Mouse (Mus musculus): Measurements from ENCODE around the gene Hdac11. TPM values are rescaled to one million over a fixed set of nuclear protein-coding genes. Genes with fewer than 3 reads are reported as not detected.

Hdac11 gene
- polyA plus RNA-seq, 1 experiment = 0.46 TPM

DNA sequence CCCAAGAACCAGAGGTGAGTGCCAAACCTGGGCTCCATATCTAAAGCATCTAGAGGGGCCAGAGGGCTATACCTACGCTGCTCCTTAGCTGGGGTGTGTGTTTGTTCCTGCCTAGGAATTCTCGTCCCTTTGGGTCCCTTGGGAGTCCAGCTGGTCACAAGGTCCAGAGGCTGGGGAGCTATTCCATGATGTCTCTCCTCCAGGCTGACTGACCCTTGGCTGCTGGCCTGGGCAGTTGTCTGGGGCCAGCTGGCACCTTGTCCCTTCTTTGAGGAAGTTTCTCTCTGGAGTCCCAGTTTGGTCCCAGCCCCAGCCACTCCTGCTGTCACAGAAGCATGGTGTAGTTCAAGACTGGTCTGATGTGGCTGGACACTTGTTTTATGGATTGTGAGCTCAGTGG is 24.9 kb downstream of the Hdac11 start:
- Histone ChIP-seq H3K36me3 (replicated peaks; ENCODE audit: low read length) (no peaks in the 10 kb centered on the region), H3K4me1 (peaks cover 9% of the 10 kb centered on the region), H3K9me3 (peaks cover 5% of the 10 kb centered on the region), H3K4me3 (replicated peaks) (no peak overlapping the region), H3K27me3 (replicated peaks) (peaks cover 81% of the 10 kb centered on the region)
- no peak for TF ChIP-seq FLI1 (IDR thresholded peaks at IDR 0.05; ENCODE audit: low read length)
- TF ChIP-seq GATA1 (IDR thresholded peaks at IDR 0.05; ENCODE audit: borderline replicate concordance, low read length) = no peak

DNA sequence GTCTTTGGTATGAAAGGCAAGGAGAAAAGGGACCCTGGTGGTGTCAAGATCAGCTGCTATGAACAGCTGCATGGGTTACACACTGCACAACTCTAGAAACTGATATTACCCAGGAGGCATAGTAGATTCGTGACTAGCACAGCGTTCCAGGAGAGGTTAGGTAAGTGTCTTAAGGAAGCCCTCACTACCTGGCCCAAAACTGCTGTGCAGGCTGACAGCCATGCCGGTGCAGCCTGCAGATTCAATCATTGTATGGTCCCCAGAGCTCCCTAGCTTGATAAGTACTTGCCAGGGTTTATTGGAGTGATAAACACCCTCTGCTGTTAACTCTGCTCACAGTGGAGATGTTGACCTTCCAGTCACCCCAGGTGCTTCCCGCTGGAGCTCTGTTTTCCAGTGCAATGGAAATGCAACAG is 25.6 kb downstream of the Hdac11 start:
- no peak for TF ChIP-seq FLI1 (IDR thresholded peaks at IDR 0.05; ENCODE audit: low read length)
- TF ChIP-seq GATA1 (IDR thresholded peaks at IDR 0.05; ENCODE audit: borderline replicate concordance, low read length) = no peak
- Histone ChIP-seq H3K36me3 (replicated peaks; ENCODE audit: low read length) (no peaks in the 10 kb centered on the region), H3K27me3 (replicated peaks) (peaks cover 84% of the 10 kb centered on the region), H3K4me1 (peaks cover 17% of the 10 kb centered on the region), H3K4me3 (replicated peaks) (no peak overlapping the region), H3K9me3 (peaks cover 5% of the 10 kb centered on the region)

DNA sequence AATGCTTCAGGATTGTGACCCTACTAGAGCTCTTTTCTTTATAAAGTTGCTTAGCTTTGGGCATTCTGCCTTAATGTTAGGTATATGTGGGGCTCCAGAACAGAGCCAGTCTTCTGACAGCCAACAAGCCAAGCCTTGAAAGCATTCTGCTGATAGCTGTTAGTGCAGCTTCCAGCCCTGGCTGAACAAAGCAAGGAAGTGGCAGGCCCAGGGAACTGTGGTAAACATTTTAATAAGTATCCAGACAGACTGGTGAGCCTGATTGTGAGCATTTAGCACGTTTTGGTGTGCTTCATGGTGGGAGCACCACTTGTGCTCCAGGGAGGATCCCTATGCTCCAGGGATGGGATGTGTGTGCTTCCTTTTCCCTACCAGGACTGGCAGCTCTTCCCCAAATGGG is 26.6 kb downstream of the Hdac11 start:
- Histone ChIP-seq H3K36me3 (replicated peaks; ENCODE audit: low read length) (no peaks in the 10 kb centered on the region), H3K4me1 (peaks cover 27% of the 10 kb centered on the region), H3K4me3 (replicated peaks) (no peak overlapping the region), H3K27me3 (replicated peaks) (peaks cover 88% of the 10 kb centered on the region), H3K9me3 (peaks cover 5% of the 10 kb centered on the region)
- TF ChIP-seq FLI1 (IDR thresholded peaks at IDR 0.05; ENCODE audit: low read length) (no peak), GATA1 (IDR thresholded peaks at IDR 0.05; ENCODE audit: borderline replicate concordance, low read length) (no peak)

DNA sequence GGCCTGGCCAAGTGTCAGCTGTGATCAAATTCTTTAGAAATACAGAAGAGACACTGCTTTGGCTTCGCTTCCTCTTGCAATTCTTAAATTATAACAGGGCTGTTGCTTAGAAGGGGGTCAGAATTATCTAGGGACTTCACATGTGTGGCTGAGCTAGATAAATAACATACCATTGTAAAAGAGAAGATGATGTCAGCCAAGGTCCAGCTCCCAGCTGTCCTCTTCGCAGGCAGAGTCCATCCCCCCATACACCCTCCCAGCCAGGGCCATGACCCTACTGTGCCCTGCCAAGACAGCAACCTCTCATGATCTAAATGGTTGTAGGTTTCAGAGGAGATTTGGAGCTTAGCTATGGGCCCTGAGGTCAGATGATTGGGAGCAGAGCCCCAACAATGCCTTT is 27.5 kb downstream of the Hdac11 start:
- Histone ChIP-seq H3K36me3 (replicated peaks; ENCODE audit: low read length) (no peaks in the 10 kb centered on the region), H3K4me3 (replicated peaks) (no peak overlapping the region), H3K9me3 (peaks cover 5% of the 10 kb centered on the region), H3K4me1 (peaks cover 27% of the 10 kb centered on the region), H3K27me3 (replicated peaks) (peaks cover 90% of the 10 kb centered on the region)
- no peak for TF ChIP-seq GATA1 (IDR thresholded peaks at IDR 0.05; ENCODE audit: borderline replicate concordance, low read length)
- TF ChIP-seq FLI1 (IDR thresholded peaks at IDR 0.05; ENCODE audit: low read length) = no peak

DNA sequence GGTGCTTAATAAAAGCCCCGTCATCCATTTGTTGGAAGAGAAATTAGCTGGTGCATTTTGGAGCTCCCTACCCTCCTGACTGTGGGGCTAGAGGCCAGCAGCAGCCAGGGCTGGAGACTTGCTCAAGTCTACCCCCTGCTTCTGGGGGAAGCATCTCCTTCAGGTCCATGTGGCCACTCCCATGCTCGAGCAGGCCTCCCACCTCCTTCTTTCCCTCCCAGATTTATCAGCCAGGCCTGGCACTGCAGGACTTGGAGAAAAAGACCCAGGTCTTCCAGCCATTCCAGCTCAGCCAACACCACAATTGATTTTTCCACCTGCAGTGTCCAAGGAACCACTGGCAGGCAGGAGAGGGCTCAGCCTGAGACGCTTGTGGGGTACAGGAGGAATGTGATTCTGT is 28.3 kb downstream of the Hdac11 start:
- Histone ChIP-seq H3K4me3 (replicated peaks) (no peak overlapping the region), H3K27me3 (replicated peaks) (peaks cover 90% of the 10 kb centered on the region), H3K36me3 (replicated peaks; ENCODE audit: low read length) (no peaks in the 10 kb centered on the region), H3K9me3 (peaks cover 5% of the 10 kb centered on the region), H3K4me1 (peaks cover 27% of the 10 kb centered on the region)
- no peak for TF ChIP-seq GATA1 (IDR thresholded peaks at IDR 0.05; ENCODE audit: borderline replicate concordance, low read length)
- TF ChIP-seq FLI1 (IDR thresholded peaks at IDR 0.05; ENCODE audit: low read length) = no peak

DNA sequence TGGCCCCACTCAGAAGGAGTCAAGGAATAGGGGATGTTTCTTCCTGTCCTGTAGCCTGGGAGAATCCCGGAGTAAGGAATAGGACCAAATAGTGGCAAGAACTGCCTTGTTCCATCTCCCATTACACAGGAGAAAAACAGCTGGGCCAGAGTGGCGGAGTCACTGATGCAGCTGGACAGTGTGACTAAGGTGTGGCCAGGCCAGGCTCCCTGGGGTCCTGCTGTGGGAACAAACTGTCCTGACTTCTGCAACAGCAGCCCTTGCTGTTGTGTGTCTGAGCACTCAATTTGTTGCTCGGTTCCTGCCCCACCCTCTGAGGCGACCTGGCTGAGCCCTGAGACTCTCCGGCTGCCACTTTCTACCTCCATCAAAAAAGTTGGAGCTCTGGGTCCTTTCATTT is 29.0 kb downstream of the Hdac11 start:
- H3K9me3 ChIP-seq = peaks cover 5% of the 10 kb centered on the region
- no peak overlapping the region for H3K4me3 ChIP-seq (replicated peaks)
- TF ChIP-seq GATA1 (IDR thresholded peaks at IDR 0.05; ENCODE audit: borderline replicate concordance, low read length) (no peak), FLI1 (IDR thresholded peaks at IDR 0.05; ENCODE audit: low read length) (no peak)
- H3K4me1 ChIP-seq = peaks cover 33% of the 10 kb centered on the region
- peaks cover 88% of the 10 kb centered on the region for H3K27me3 ChIP-seq (replicated peaks)
- no peaks in the 10 kb centered on the region for H3K36me3 ChIP-seq (replicated peaks; ENCODE audit: low read length)

DNA sequence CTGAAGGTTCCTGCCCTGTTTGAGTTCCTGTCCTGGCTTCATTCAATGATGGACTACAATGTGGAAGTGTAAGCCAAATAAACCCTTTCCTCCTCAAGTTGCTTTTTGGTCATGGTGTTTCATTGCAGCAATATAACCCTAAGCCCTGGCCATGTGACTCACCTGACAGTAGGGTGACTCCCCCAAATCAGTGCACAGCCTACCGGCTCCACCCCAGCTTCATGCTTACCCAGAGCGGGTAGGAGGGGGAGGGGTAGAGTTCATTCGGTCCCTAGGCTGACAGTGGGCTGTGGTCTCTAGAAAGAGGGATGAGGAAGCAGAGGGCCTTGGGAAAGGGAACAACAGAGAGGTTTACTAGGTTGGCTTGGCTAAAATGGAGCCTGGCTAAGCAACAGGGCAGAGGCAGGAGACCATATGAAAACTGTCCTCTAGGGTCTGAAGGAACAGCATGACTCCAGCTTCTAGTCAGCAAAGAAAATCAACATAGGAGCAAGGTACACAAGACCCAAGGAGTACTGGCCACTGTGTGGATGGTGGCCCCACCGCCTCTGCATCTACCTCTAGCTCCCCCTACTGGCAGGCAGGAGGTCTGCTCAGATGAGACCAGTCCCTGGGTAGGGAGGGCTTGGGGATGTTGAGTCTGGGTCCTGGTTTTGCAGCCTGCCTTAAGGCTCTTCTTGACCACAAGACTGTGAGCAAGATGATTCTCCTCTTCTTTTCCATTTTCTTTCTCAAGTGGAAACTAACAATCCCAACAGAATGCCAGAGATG is 29.9 kb downstream of the Hdac11 start:
- TF ChIP-seq GATA1 (IDR thresholded peaks at IDR 0.05; ENCODE audit: borderline replicate concordance, low read length) = no peak
- TF ChIP-seq FLI1 (IDR thresholded peaks at IDR 0.05; ENCODE audit: low read length) = no peak
- peaks cover 41% of the 10 kb centered on the region for H3K4me1 ChIP-seq
- H3K27me3 ChIP-seq (replicated peaks) = peaks cover 88% of the 10 kb centered on the region
- no peak overlapping the region for H3K4me3 ChIP-seq (replicated peaks)
- peaks cover 5% of the 10 kb centered on the region for H3K9me3 ChIP-seq
- H3K36me3 ChIP-seq (replicated peaks; ENCODE audit: low read length) = no peaks in the 10 kb centered on the region

DNA sequence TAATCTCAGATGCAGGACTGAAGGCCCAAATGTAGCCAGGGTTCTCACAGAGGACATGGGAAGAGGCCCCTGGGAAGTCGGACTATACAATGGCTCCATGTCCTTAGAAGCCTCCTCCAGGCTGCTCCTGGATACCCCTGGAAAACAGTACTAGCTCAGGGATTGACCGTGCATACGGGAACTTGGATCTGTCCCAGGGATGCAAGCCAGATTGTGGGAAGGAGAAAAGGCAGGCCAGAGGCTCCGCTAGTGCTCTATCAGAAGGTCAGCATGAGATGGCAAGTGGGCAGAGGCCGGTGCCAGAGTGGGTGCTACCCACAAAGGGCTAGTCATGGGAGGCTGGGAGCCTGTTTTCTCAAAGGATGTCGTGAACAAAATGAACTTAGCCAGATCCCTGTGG is 30.5 kb downstream of the Hdac11 start:
- TF ChIP-seq FLI1 (IDR thresholded peaks at IDR 0.05; ENCODE audit: low read length) (no peak), GATA1 (IDR thresholded peaks at IDR 0.05; ENCODE audit: borderline replicate concordance, low read length) (no peak)

DNA sequence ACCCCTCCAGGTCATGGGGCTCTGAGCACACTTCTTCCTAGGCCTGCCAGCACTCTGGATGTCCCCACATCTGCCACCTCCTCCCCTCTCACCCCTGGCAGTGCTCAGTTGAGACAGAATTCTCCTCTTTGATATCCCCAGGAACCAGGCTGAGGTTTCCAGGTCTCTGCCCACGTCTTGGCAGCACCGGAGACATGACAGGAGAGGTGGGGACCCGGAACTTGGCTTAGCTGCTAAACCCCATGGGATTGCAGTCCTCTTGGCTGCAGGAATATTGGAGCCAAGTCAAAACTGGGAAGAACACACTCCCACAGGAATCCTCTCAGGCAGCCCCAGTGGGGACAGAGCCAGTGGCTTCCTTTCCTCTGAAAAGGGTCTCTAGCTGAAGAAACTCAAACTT is 31.4 kb downstream of the Hdac11 start:
- peaks cover 77% of the 10 kb centered on the region for H3K27me3 ChIP-seq (replicated peaks)
- TF ChIP-seq GATA1 (IDR thresholded peaks at IDR 0.05; ENCODE audit: borderline replicate concordance, low read length) = no peak
- no peak for TF ChIP-seq FLI1 (IDR thresholded peaks at IDR 0.05; ENCODE audit: low read length)
- peaks cover 56% of the 10 kb centered on the region for H3K4me1 ChIP-seq
- H3K4me3 ChIP-seq (replicated peaks) = no peak overlapping the region
- H3K9me3 ChIP-seq = peaks cover 5% of the 10 kb centered on the region
- no peaks in the 10 kb centered on the region for H3K36me3 ChIP-seq (replicated peaks; ENCODE audit: low read length)

More for the DNA sequence above, 30.5 kb downstream of the Hdac11 start:
- H3K4me3 ChIP-seq (replicated peaks) = no peak overlapping the region
- no peaks in the 10 kb centered on the region for H3K36me3 ChIP-seq (replicated peaks; ENCODE audit: low read length)
- peaks cover 85% of the 10 kb centered on the region for H3K27me3 ChIP-seq (replicated peaks)
- H3K9me3 ChIP-seq = peaks cover 5% of the 10 kb centered on the region
- H3K4me1 ChIP-seq = peaks cover 47% of the 10 kb centered on the region

DNA sequence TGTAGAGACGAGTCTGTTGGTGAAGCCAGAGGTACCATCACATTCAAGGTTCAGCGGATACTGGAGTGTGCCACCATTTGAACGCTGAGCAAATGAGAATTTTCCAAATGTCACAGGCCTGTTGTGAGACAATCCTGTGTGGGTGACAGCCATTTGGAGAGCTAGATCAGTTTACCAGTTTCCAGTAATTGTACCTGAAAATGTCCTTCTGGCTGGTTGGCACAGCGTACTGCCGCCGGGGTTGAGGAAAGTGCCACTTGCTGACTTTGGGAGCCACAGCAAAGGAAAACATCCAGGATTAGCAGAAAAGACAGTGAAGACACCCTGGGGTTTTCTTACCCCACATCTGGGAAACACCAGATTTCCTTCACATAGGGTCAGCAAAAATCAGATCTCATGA is 33.5 kb downstream of the Hdac11 start:
- no peak overlapping the region for H3K4me3 ChIP-seq (replicated peaks)
- H3K36me3 ChIP-seq (replicated peaks; ENCODE audit: low read length) = no peaks in the 10 kb centered on the region
- H3K4me1 ChIP-seq = peaks cover 68% of the 10 kb centered on the region
- TF ChIP-seq FLI1 (IDR thresholded peaks at IDR 0.05; ENCODE audit: low read length) = no peak
- TF ChIP-seq GATA1 (IDR thresholded peaks at IDR 0.05; ENCODE audit: borderline replicate concordance, low read length) = no peak
- peaks cover 5% of the 10 kb centered on the region for H3K9me3 ChIP-seq
- peaks cover 64% of the 10 kb centered on the region for H3K27me3 ChIP-seq (replicated peaks)

All from megakaryocyte, embryonic 14.5 days (primary cell).